Mouse (Mus musculus) forebrain, embryonic 10.5 days (tissue): Measurements from ENCODE around the gene Dnaic2. TPM values are rescaled to one million over a fixed set of nuclear protein-coding genes. Genes with fewer than 3 reads are reported as not detected.
A peak's percentile ranks its signal among the peaks of the same experiment; 100 is the strongest.

Source experiments
- DNase-seq: peaks from one replicate; pipeline ENCODE4 v3.0.0-alpha.2; 2017; ENCODE audit warnings: low spot score; ENCODE audit errors: extremely low spot score
- H3K27ac ChIP-seq: fragments of 300-500 bp; sonication (generic); 2 replicates; pipeline ENCODE4 v1.5.1; 2016; ENCODE audit warnings: mild to moderate bottlenecking
- H3K27me3 ChIP-seq: fragments of 300-500 bp; sonication (generic); 2 replicates; pipeline ENCODE4 v1.6.1; 2016; ENCODE audit warnings: mild to moderate bottlenecking; ENCODE audit not compliant: poor library complexity, severe bottlenecking
- H3K36me3 ChIP-seq: fragments of 300-500 bp; sonication (generic); replicated peaks from 2 replicates; pipeline ENCODE4 v1.6.1; 2016; ENCODE audit warnings: mild to moderate bottlenecking, moderate library complexity
- H3K4me1 ChIP-seq: fragments of 300-500 bp; sonication (generic); 2 replicates; pipeline ENCODE4 v1.6.1; 2016
- H3K4me3 ChIP-seq: fragments of 300-500 bp; sonication (generic); 2 replicates; pipeline ENCODE4 v1.5.1; 2016; ENCODE audit warnings: mild to moderate bottlenecking, moderate library complexity
- H3K9me3 ChIP-seq: fragments of 300-500 bp; sonication (generic); 2 replicates; pipeline ENCODE4 v1.6.1; 2016; ENCODE audit warnings: mild to moderate bottlenecking, moderate library complexity
- WGBS: fragments of 180-500 bp; shearing (Covaris S2); methylation state at CpG from one replicate; pipeline ENCODE4 v1.1.7; 2016; 5-methylcytosine and 5-hydroxymethylcytosine counted together
- polyA plus RNA-seq: library from polyadenylated mRNA; unstranded; fragments of >200 nt; fragmentation: Nextera tagmentation; extraction: Ambion mirVana; gene quantifications from 2 replicates; pipeline ENCODE4 v1.2.1, GENCODE M21; 2016

The Dnaic2 gene
- polyA plus RNA-seq, 1 experiment from 2014 or later, result 1.0 TPM

DNA sequence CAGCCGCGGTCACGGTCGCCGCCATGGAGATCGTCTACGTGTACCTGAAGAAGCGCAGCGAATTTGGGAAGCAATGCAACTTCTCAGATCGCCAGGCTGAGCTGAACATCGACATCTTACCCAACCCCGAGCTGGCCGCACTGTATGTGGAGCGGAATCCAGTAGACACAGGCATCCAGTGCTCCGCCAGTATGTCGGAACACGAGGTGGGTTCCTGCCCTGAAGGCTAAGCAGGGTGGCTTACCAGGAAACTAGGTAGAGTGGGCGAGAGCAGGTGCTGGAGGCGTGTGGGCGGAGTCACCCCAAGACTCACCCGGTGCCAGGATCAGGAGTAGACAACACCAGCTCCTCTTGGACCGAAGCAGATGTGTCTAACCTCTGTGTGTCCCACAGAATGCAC is 5.7 kb downstream of the Dnaic2 start:
- 82% methylated on average over 22 of the region's 22 CpGs for WGBS
- Histone ChIP-seq H3K4me1 (peaks cover 27% of the 10 kb centered on the region), H3K36me3 (no peaks in the 10 kb centered on the region), H3K27me3 (peaks cover 15% of the 10 kb centered on the region), H3K4me3 (no peak overlapping the region), H3K9me3 (no peaks in the 10 kb centered on the region), H3K27ac (no peak overlapping the region)
- DNase-seq, result no peak

DNA sequence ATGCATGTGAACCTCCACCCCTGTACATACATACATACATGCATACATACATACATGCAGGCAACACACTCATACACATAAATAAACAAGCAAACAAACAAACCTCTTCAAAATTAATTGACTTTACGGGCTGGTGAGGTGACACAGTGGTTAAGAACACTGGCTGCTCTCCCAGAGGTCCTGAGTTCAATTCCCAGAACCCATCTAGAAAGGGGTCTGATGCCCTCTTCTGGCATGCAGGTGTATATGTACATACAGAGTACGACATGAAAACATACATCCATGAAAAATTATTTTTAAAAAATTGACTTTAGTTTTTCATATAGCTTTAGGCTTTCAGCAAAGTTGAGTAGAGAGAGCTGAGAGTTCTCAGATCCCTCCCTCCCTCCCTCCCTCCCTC is 8.9 kb downstream of the Dnaic2 start:
- Histone ChIP-seq H3K4me3 (no peak overlapping the region), H3K36me3 (no peaks in the 10 kb centered on the region), H3K27me3 (peaks cover 21% of the 10 kb centered on the region), H3K27ac (no peak overlapping the region), H3K4me1 (peaks cover 17% of the 10 kb centered on the region), H3K9me3 (no peaks in the 10 kb centered on the region)
- WGBS, result 94% methylated on average over 2 of the region's 2 CpGs
- DNase-seq, result no peak

DNA sequence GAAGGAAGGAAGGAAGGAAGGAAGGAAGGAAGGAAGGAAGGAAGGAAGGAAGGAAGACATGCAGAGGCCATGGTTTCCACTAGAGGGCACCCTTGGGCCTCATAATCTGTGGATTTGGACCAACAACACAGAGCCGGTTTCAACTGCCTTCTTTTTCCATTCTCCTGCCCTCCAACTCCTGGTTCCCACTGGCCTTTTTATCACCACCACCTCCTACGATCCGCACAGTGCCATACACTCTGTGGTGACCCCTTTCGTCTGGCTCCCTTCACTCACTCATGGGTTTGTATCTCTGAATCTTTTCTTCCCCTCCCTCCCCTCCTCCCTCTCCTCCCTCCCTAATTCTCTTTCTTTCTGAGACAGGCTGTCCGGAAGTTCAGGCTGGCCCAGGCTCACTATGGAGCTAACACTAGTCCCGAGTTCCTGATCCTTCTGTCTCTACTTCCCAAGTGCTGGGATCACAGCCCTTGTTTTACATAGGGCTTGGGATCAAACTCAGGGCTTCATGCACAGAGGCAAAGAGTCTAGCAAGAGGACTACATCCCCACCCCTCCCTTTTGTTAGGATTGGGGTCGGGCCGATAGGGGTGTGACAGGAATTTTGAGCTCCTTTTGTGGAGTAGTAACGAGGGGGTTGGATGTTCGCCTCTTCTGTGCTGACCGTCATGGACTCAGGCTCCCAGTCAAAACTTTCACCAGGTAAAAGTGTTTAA is 9.9 kb downstream of the Dnaic2 start:
- DNase-seq, result peak; percentile 61
- peak overlapping the region; percentile 85 for H3K27ac ChIP-seq
- 20% methylated on average over 11 of the region's 11 CpGs for WGBS
- no peaks in the 10 kb centered on the region for H3K9me3 ChIP-seq
- H3K36me3 ChIP-seq, result no peaks in the 10 kb centered on the region
- H3K27me3 ChIP-seq, result peaks cover 21% of the 10 kb centered on the region
- H3K4me1 ChIP-seq, result peaks cover 24% of the 10 kb centered on the region
- H3K4me3 ChIP-seq, result peak overlapping the region; percentile 5; the same call in 1 of the 2 replicates

DNA sequence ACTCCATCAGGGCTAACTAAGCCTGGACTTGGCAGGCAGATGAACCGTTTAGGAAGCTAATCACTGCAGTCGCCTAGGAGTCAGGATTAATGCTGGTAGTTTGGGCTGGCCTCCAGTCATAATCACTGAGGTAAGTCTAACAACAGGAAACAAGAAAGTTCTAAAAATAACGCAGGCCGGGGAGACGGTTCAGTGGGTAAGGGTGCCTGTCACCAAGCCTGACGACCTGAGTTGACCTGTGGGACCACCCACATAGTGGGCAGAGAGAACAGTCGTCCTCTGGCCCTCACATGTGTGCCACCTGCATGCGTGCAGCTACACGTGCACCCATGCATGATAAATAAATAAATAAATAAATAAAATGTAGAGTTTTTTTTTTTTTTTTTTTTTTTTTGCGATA is 13.4 kb downstream of the Dnaic2 start:
- H3K27ac ChIP-seq, result peak overlapping the region; percentile 35; the same call in 1 of the 2 replicates

DNA sequence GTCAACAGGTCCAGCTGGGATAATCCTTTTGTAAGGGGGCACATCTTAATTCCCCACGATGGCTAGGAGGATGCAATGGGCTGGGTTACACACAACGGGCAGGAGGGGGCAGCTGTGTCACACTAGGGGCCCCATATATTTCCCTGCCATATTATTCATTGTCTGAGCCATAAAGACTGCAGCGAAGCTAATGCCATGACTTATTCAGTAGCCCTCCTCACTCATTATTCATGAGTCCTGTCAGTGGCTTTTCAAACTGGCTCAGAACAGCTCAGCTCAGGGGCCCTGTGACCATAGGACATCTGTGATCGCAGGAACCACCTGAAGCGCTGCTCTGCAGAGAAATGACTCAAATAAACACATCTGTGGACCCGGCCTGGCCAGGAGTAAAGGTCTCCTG is 14.2 kb downstream of the Dnaic2 start:
- H3K9me3 ChIP-seq, result no peaks in the 10 kb centered on the region
- peak overlapping the region; percentile 70 for H3K27ac ChIP-seq
- DNase-seq, result no peak
- H3K36me3 ChIP-seq, result no peaks in the 10 kb centered on the region
- peaks cover 32% of the 10 kb centered on the region for H3K4me1 ChIP-seq
- peaks cover 41% of the 10 kb centered on the region for H3K27me3 ChIP-seq
- no peak overlapping the region for H3K4me3 ChIP-seq
- WGBS, result 36% methylated on average over 6 of the region's 6 CpGs

More for the DNA sequence above, 13.4 kb downstream of the Dnaic2 start:
- no peak for DNase-seq
- Histone ChIP-seq H3K27me3 (peaks cover 37% of the 10 kb centered on the region), H3K9me3 (no peaks in the 10 kb centered on the region), H3K4me3 (no peak overlapping the region), H3K36me3 (no peaks in the 10 kb centered on the region), H3K4me1 (peaks cover 32% of the 10 kb centered on the region)
- WGBS, result 47% methylated on average over 10 of the region's 10 CpGs

DNA sequence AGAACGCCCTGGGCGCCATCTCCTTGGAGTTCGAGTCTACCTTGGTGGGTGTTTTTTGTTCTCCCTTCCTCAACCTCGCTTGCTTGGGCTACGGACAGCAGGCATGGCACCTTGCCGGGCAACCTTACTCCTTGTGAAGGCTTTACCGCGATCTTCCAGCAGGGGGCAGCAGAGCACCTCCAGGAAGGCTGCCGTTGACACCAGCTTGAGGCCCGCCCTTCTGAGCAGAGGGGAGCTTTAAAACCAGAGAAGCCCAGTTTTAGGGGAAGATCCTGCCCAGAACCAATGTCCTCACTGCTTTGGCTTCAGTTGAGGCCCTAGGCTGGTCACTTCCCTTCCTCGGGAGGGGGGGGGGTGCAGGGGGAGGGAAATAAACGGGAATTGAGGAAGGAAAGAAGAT is 17.9 kb downstream of the Dnaic2 start:
- Histone ChIP-seq H3K27me3 (peaks cover 25% of the 10 kb centered on the region), H3K27ac (peak overlapping the region; percentile 65)
- WGBS, result 5% methylated on average over 12 of the region's 12 CpGs

DNA sequence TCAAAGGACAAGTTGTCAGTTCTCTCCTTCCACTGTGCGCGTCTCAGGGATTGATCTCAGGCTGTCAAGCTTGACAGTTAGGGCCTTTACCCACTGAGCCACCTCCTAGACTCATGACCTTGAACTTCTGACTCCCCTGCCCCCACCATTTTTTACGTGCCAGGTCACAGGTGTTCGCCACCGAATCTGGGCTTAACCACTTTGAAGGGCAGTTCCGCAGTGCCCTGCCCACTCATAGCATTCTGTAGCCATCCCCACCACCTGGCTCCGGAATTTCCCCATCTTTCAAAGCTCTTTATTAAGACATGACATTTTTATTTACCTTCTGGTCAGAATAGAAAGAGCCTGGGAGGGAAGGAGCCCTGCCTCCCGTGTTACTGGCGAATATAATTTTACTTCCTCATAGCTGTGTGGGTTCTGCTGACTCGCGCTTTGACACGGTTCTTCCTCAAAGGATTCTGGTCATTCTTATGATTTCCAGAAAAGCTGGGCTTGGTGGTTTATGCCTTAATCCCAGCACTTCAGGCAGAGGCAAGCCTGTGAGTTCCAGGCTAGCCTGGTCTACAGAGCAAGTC is 20.4 kb downstream of the Dnaic2 start:
- no peaks in the 10 kb centered on the region for H3K9me3 ChIP-seq
- H3K27ac ChIP-seq, result no peak overlapping the region
- peaks cover 7% of the 10 kb centered on the region for H3K4me1 ChIP-seq
- H3K36me3 ChIP-seq, result no peaks in the 10 kb centered on the region
- no peak overlapping the region for H3K4me3 ChIP-seq
- 93% methylated on average over 12 of the region's 12 CpGs for WGBS
- H3K27me3 ChIP-seq, result peaks cover 21% of the 10 kb centered on the region
- DNase-seq, result no peak

More for the DNA sequence above, 17.9 kb downstream of the Dnaic2 start:
- Histone ChIP-seq H3K36me3 (no peaks in the 10 kb centered on the region), H3K4me3 (peak overlapping the region; percentile 36), H3K4me1 (peaks cover 25% of the 10 kb centered on the region), H3K9me3 (no peaks in the 10 kb centered on the region)
- DNase-seq, result peak; percentile 93

DNA sequence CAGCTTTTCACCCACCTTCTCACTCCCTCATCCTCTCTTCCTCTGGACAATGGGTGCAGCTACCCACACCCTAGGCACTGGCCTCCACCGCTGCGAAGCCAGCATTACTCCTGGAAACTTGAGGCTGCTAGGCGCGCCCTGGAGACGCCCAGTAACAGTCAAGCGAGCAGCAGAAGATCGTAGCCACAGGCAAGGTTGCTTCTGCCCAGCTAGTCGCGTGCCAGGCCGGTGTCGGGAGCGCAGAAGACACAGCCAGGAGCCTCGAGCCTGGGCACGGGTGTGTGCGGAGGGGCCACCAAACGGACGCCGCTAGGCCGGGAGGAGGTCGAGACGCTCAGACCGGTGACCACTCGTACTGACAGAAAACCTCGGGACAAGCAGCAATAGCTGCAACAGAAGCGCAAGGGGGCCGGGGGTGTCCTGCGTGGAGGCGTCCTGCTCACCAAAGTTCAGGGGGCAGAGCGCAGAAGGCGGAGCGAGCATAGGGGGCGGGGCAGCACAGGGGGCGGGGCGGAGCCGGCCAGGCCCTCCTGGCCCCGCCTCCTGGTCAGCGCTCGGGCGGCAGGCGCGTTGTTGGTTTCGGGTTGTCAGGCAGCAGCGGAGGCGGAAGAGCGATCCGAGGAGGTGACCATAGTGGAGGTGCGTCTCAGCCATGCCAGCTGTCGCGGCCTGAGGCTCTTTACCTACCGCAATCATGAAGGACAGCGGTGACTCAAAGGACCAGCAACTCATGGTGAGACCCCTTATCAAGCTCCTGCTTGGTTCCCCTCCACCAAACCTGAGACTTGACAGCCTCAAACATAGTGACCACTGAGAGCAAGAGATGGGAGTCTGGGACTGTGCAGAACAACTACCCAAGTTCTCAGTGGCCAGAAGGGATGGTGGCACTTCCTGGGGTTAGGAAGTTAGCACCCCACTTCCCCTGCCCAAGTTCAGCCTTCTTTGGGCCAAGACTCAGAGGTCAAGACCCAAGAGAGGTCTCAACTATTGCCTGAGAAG is 37.9 kb downstream of the Dnaic2 start, which contains the start of gene Kif19a:
TSS of gene Kif19a (plus strand) at position 569 of the 999 bp plus-strand sequence.
- H3K27me3 ChIP-seq, result peaks cover 78% of the 10 kb centered on the region
- H3K4me3 ChIP-seq, result peak within 1 kb of the TSS; percentile 61
- peak within 1 kb of the TSS; percentile 40 for H3K27ac ChIP-seq
- 3% methylated on average over 51 of the region's 51 CpGs for WGBS
- no peaks in the 10 kb centered on the region for H3K36me3 ChIP-seq
- H3K4me1 ChIP-seq, result peaks cover 19% of the 10 kb centered on the region
- no peaks in the 10 kb centered on the region for H3K9me3 ChIP-seq
- DNase-seq, result peak; percentile 72

DNA sequence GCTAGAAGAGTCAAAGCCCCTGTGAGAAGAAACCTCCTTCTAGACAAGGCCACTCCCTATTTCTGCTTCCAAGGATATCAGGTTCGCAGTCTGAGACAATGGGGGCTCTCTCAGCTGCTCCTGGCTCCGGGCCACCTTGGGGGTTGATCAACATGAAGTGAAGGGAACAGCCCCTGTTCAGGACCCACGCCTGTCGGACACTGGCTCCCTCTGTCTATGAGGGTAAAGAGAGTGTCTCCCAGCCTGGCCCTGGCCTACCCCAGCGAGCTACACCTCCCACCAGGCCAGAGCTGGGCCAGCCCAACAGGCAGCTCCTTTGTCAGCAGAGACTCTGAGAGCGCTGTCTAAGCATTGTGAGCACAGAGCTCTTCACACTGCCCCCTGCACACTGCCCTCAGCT is 42.7 kb downstream of the Dnaic2 start:
- no peaks in the 10 kb centered on the region for H3K9me3 ChIP-seq
- H3K4me1 ChIP-seq, result peaks cover 27% of the 10 kb centered on the region
- no peak for DNase-seq
- H3K4me3 ChIP-seq, result no peak overlapping the region
- peaks cover 48% of the 10 kb centered on the region for H3K27me3 ChIP-seq
- H3K27ac ChIP-seq, result peak overlapping the region; percentile 63
- H3K36me3 ChIP-seq, result no peaks in the 10 kb centered on the region
- WGBS, result 36% methylated on average over 6 of the region's 6 CpGs

DNA sequence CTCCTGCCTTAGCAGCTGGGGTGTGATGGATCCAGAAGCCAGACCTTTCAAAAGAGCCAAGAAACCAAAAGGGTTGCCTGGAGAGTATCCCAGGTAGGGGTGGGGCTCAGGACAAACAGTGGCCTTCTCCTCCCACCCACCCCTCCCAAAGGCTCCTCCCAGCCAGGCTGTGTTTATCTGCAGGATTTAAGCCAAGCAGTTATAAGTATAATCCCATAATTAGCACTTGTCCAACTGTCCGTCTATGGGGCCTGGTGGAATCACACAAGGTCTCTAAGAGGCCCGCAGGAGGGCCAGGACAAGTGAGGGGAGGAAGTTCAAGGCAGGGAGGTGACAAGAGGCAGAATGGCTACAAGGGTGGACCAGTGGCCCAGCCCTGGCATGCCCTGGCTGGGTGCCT is 44.7 kb downstream of the Dnaic2 start:
- no peak overlapping the region for H3K4me3 ChIP-seq
- DNase-seq, result no peak
- H3K27me3 ChIP-seq, result peaks cover 32% of the 10 kb centered on the region
- no peaks in the 10 kb centered on the region for H3K9me3 ChIP-seq
- 70% methylated on average over 2 of the region's 2 CpGs for WGBS
- peaks cover 26% of the 10 kb centered on the region for H3K4me1 ChIP-seq
- no peak overlapping the region for H3K27ac ChIP-seq
- H3K36me3 ChIP-seq, result no peaks in the 10 kb centered on the region

DNA sequence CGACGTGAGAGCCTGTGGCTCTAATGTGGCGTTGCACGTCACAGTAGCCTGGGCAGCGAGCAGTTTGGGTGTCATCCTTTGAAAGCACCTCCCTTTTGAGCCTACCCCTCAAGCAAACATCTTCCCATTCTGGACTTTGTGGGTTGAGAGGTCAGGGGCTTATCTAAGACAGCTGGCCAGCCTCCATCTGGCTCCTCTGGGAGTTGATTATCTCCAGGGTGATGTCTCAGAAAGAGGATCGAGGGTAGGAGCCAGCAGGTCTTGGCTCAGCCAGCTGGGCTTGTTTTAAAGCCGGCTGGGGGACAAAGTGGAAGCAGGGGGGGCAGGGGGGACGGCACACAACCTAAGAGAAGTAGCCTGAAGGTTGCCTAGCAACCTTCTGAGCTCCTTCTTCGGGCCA is 52.9 kb downstream of the Dnaic2 start:
- Histone ChIP-seq H3K27me3 (peaks cover 59% of the 10 kb centered on the region), H3K36me3 (no peaks in the 10 kb centered on the region), H3K9me3 (no peaks in the 10 kb centered on the region), H3K4me1 (peaks cover 32% of the 10 kb centered on the region), H3K27ac (peak overlapping the region; percentile 54), H3K4me3 (no peak overlapping the region)
- DNase-seq, result no peak
- 48% methylated on average over 9 of the region's 9 CpGs for WGBS

DNA sequence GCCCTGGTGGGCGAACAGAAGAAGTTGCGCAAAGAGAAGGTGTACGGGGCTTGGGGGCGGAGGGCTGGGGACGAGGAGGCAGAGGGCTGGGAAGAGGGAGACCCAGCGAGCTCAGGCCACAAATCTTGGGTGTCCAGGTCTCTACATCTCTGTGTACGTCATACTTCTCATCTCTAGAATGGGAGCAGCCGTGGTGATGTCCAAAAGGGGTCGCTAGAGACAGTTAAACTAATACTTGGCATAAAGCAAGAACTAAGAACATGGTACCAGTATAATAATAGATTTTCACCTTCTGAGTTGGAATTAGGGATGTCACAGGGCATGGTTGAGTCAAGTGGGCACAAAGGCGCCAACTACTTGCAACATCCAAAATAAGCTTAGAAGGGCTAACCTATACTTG is 58.7 kb downstream of the Dnaic2 start:
- Histone ChIP-seq H3K27ac (peak overlapping the region; percentile 67), H3K4me1 (peaks cover 38% of the 10 kb centered on the region)
- DNase-seq, result no peak

More for the DNA sequence above, 58.7 kb downstream of the Dnaic2 start:
- H3K36me3 ChIP-seq, result no peaks in the 10 kb centered on the region
- H3K27me3 ChIP-seq, result peaks cover 91% of the 10 kb centered on the region
- 52% methylated on average over 10 of the region's 10 CpGs for WGBS
- no peaks in the 10 kb centered on the region for H3K9me3 ChIP-seq
- H3K4me3 ChIP-seq, result peak overlapping the region; percentile 49
